Mouse (Mus musculus) embryo, embryonic 11.5 days (tissue): Measurements from ENCODE around the gene Dnah12.
A peak's percentile ranks its signal among the peaks of the same experiment; 100 is the strongest.
"Not testable (repeated sequence)": the region's sequence is repeated elsewhere in the genome, so short reads cannot be mapped to it uniquely, and the experiment has no call there.

Experiments
- DNase-seq: peaks from one replicate; pipeline ENCODE4 v3.0.0-alpha.2; 2012; ENCODE audit warnings: low read depth, low spot score

Gene Dnah12

GRCm38 (mm10) chr14:26692974-26693373, at the start of gene Dnah12:
TSS of gene Dnah12 (plus strand) at chr14:26693274.
- DNase-seq, result no peak

GRCm38 (mm10) chr14:26645989-26646650, 47.0 kb upstream of the Dnah12 start:
- DNase-seq, result no peak

- DNase-seq, result no peak
These were observed 45.3 kb upstream of the Dnah12 start for GRCm38 (mm10) chr14:26647811-26648210.

- no peak for DNase-seq
These were observed 41.2 kb upstream of the Dnah12 start for GRCm38 (mm10) chr14:26651901-26652300.

- DNase-seq, result no peak
These were observed 34.9 kb upstream of the Dnah12 start for GRCm38 (mm10) chr14:26658178-26658577.

GRCm38 (mm10) chr14:26660233-26660632, 32.8 kb upstream of the Dnah12 start:
- DNase-seq, result no peak

- no peak for DNase-seq
These were observed 31.1 kb upstream of the Dnah12 start for GRCm38 (mm10) chr14:26662016-26662415.

- no peak for DNase-seq
These were observed 30.6 kb upstream of the Dnah12 start for GRCm38 (mm10) chr14:26662488-26662887.

- no peak for DNase-seq
These were observed 29.2 kb upstream of the Dnah12 start for GRCm38 (mm10) chr14:26663851-26664250.

GRCm38 (mm10) chr14:26667991-26668370, 25.1 kb upstream of the Dnah12 start:
- no peak for DNase-seq

GRCm38 (mm10) chr14:26668371-26669291, 24.4 kb upstream of the Dnah12 start:
- DNase-seq, result no peak

GRCm38 (mm10) chr14:26669292-26670073, 23.6 kb upstream of the Dnah12 start, which contains the start of gene Pde12:
TSS of gene Pde12 (minus strand) at chr14:26669883.
- peak; percentile 84 for DNase-seq

GRCm38 (mm10) chr14:26670964-26671363, 22.1 kb upstream of the Dnah12 start:
- no peak for DNase-seq

- not testable (repeated sequence) for DNase-seq
These were observed 21.0 kb upstream of the Dnah12 start for GRCm38 (mm10) chr14:26671870-26672615.

GRCm38 (mm10) chr14:26674476-26675169, 18.5 kb upstream of the Dnah12 start:
- DNase-seq, result not testable (repeated sequence)

- DNase-seq, result no peak
These were observed 17.7 kb upstream of the Dnah12 start for GRCm38 (mm10) chr14:26675371-26675770.

- no peak for DNase-seq
These were observed 17.3 kb upstream of the Dnah12 start for GRCm38 (mm10) chr14:26675791-26676190.

- DNase-seq, result no peak
These were observed 2.3 kb upstream of the Dnah12 start for GRCm38 (mm10) chr14:26690727-26691126.

GRCm38 (mm10) chr14:26691363-26691762, 1.7 kb upstream of the Dnah12 start:
- DNase-seq, result no peak

GRCm38 (mm10) chr14:26697912-26698311, 4.8 kb downstream of the Dnah12 start:
- no peak for DNase-seq

GRCm38 (mm10) chr14:26705246-26705645, 12.2 kb downstream of the Dnah12 start:
- DNase-seq, result not testable (repeated sequence)
